Mouse (Mus musculus): ENCODE measurements at regions not wholly inside any gene's neighbourhood (a gene's known extent, or its start where the extent isn't known, plus 50 kb on each side); places are given as distances from the start of the nearest gene placed in this dataset.

DNA sequence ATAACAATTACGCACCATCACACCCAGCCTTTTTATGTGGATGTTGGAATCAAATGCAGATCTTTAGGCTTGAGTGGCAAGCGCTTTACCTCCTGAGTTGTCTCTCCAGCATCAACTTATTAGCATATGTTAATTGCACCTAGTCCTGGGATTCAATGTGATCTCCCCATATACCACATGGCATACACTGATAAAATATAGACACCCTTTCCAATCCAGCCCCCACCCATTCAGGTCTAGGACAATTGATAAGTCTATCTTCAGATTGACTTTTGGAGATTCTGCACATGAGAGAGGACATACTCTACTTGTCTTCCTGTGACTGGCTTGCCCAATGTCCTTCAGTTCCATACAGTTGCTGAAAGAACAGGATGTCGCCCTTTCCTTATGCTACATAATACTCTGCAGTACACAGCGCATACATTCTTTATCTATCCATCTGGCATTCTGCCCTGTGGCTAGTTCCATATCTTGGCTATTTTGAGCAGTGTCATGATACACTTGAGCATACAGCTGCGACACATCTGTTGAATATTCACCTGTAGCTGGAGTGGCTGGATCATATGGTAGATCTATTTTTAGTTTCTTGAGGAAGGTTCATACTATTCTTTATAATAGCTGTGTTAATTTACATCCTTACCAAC lies 120.3 kb downstream of the Gsdmc2 start:
- TF ChIP-seq POLR2A (IDR thresholded peaks at IDR 0.05; ENCODE audit: control insufficient read depth, low read depth, low read length): no peak
- no peak for TF ChIP-seq CTCF (IDR thresholded peaks at IDR 0.05; ENCODE audit: control insufficient read depth, insufficient read depth, insufficient replicate concordance, low read depth, low read length)
- H3K27ac ChIP-seq (ENCODE audit: control insufficient read depth, insufficient read depth, low read depth, low read length): no peak overlapping the region
- H3K27me3 ChIP-seq (ENCODE audit: control insufficient read depth, insufficient read depth, low read length): no peaks in the 10 kb centered on the region

DNA sequence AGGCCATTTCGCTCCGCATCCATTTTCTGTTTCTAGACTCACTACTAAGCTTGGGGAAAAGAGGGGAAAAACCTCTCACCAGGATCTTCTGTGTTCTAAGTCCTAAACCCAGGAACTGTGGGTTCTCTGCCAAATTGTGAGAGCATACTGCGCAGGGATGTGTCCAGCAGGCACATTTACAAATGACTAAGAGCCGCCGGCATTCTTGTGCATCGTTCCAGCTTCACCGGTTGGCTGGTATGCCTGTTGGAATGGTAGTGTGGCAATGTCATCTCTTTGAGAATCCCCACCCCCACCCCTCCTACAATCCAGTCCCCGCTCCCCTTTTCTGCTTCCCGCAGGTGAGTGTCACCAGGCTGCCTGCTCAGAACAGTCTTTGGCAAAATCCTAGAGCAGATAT lies 122.0 kb downstream of the Gsdmc2 start:
- Histone ChIP-seq H3K27me3 (ENCODE audit: control insufficient read depth, insufficient read depth, low read length) (no peaks in the 10 kb centered on the region), H3K4me3 (ENCODE audit: control insufficient read depth, low read depth, low read length) (no peak overlapping the region), H3K4me1 (ENCODE audit: control insufficient read depth, insufficient read depth, low read length) (peaks cover under 1% of the 10 kb centered on the region), H3K36me3 (ENCODE audit: control insufficient read depth, insufficient read depth, low read length) (no peaks in the 10 kb centered on the region), H3K27ac (ENCODE audit: control insufficient read depth, insufficient read depth, low read depth, low read length) (no peak overlapping the region)
- TF ChIP-seq CTCF (IDR thresholded peaks at IDR 0.05; ENCODE audit: control insufficient read depth, insufficient read depth, insufficient replicate concordance, low read depth, low read length) (no peak), POLR2A (IDR thresholded peaks at IDR 0.05; ENCODE audit: control insufficient read depth, low read depth, low read length) (no peak)

More for the DNA sequence above, 120.3 kb downstream of the Gsdmc2 start:
- Histone ChIP-seq H3K4me3 (ENCODE audit: control insufficient read depth, low read depth, low read length) (no peak overlapping the region), H3K4me1 (ENCODE audit: control insufficient read depth, insufficient read depth, low read length) (no peaks in the 10 kb centered on the region), H3K36me3 (ENCODE audit: control insufficient read depth, insufficient read depth, low read length) (no peaks in the 10 kb centered on the region)

DNA sequence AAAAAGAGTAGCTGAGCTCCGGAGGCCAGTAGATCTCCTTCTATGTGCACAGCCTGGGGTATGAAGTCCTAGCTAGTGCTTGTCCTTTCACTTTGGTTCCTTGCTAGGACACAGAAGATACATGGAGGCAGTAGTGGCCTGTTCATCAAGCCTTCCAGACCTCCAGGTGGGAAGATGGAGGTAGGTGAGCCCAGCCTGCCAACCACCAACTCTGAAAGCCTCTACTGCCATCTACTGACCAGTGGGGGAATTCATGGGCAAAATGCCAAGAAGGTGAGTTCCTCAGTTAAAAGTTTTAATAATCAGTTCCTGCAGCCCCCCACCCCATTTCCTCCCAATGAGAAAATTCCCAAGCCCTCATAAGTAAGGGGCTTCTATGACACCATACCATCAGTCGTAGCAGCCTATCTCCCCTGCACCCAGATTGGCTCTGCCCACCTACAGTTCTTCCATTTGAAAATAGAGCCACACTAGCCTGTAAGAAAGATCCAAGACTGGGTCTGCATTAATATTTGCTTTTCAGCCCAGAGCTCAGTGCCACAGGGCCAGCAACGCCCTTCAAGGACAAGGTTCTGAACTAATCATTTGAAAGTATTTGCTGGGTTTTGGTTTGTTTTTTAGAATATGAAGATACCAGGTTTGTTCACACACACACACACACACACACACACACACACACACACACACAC lies 123.2 kb downstream of the Gsdmc2 start:
- H3K27ac ChIP-seq (ENCODE audit: control insufficient read depth, insufficient read depth, low read depth, low read length): no peak overlapping the region
- H3K4me3 ChIP-seq (ENCODE audit: control insufficient read depth, low read depth, low read length): no peak overlapping the region
- H3K27me3 ChIP-seq (ENCODE audit: control insufficient read depth, insufficient read depth, low read length): no peaks in the 10 kb centered on the region
- peak; percentile 37; the same call in 1 of the 2 replicates for TF ChIP-seq CTCF (IDR thresholded peaks at IDR 0.05; ENCODE audit: control insufficient read depth, insufficient read depth, insufficient replicate concordance, low read depth, low read length)
- no peak for TF ChIP-seq POLR2A (IDR thresholded peaks at IDR 0.05; ENCODE audit: control insufficient read depth, low read depth, low read length)
- peaks cover 9% of the 10 kb centered on the region for H3K4me1 ChIP-seq (ENCODE audit: control insufficient read depth, insufficient read depth, low read length)
- no peaks in the 10 kb centered on the region for H3K36me3 ChIP-seq (ENCODE audit: control insufficient read depth, insufficient read depth, low read length)

GRCm38 (mm10) chr15:63717812-63718211 lies 127.2 kb downstream of the Gsdmc2 start:
- H3K27me3 ChIP-seq (ENCODE audit: control insufficient read depth, insufficient read depth, low read length): no peaks in the 10 kb centered on the region
- peak overlapping the region; percentile 92 for H3K4me3 ChIP-seq (ENCODE audit: control insufficient read depth, low read depth, low read length)
- H3K27ac ChIP-seq (ENCODE audit: control insufficient read depth, insufficient read depth, low read depth, low read length): peak overlapping the region; percentile 92
- peaks cover 9% of the 10 kb centered on the region for H3K4me1 ChIP-seq (ENCODE audit: control insufficient read depth, insufficient read depth, low read length)
- TF ChIP-seq CTCF (IDR thresholded peaks at IDR 0.05; ENCODE audit: control insufficient read depth, insufficient read depth, insufficient replicate concordance, low read depth, low read length) (no peak), POLR2A (IDR thresholded peaks at IDR 0.05; ENCODE audit: control insufficient read depth, low read depth, low read length) (no peak)
- H3K36me3 ChIP-seq (ENCODE audit: control insufficient read depth, insufficient read depth, low read length): no peaks in the 10 kb centered on the region

DNA sequence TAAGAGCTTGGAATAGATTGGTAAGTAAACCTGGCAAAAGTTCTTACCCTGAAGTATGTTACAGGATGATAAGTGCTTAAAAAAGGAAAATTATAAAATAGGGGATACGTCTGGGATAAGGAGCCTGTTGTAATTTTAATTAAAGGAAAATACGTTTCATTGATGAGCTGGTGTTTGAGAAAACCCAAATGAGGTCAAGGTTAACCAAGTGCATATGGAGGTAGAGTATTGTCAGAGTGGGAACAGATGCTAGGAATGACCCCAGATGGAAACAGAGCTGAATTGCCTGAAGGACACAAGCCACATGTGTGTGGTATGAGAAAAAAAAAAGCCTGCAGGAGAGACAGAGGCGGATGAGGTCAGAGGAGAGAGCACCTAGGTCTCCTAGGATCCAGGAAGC lies 131.3 kb downstream of the Gsdmc2 start:
- Histone ChIP-seq H3K27me3 (ENCODE audit: control insufficient read depth, insufficient read depth, low read length) (no peaks in the 10 kb centered on the region), H3K27ac (ENCODE audit: control insufficient read depth, insufficient read depth, low read depth, low read length) (no peak overlapping the region), H3K4me1 (ENCODE audit: control insufficient read depth, insufficient read depth, low read length) (peaks cover 9% of the 10 kb centered on the region), H3K36me3 (ENCODE audit: control insufficient read depth, insufficient read depth, low read length) (no peaks in the 10 kb centered on the region), H3K4me3 (ENCODE audit: control insufficient read depth, low read depth, low read length) (no peak overlapping the region)
- TF ChIP-seq CTCF (IDR thresholded peaks at IDR 0.05; ENCODE audit: control insufficient read depth, insufficient read depth, insufficient replicate concordance, low read depth, low read length): no peak
- TF ChIP-seq POLR2A (IDR thresholded peaks at IDR 0.05; ENCODE audit: control insufficient read depth, low read depth, low read length): no peak

- Histone ChIP-seq H3K27ac (ENCODE audit: control insufficient read depth, insufficient read depth, low read depth, low read length) (no peak overlapping the region), H3K4me3 (ENCODE audit: control insufficient read depth, low read depth, low read length) (no peak overlapping the region), H3K36me3 (ENCODE audit: control insufficient read depth, insufficient read depth, low read length) (no peaks in the 10 kb centered on the region), H3K4me1 (ENCODE audit: control insufficient read depth, insufficient read depth, low read length) (no peaks in the 10 kb centered on the region), H3K27me3 (ENCODE audit: control insufficient read depth, insufficient read depth, low read length) (no peaks in the 10 kb centered on the region)
- TF ChIP-seq POLR2A (IDR thresholded peaks at IDR 0.05; ENCODE audit: control insufficient read depth, low read depth, low read length) (no peak), CTCF (IDR thresholded peaks at IDR 0.05; ENCODE audit: control insufficient read depth, insufficient read depth, insufficient replicate concordance, low read depth, low read length) (no peak)
Measured at GRCm38 (mm10) chr15:63710381-63710780, 134.6 kb downstream of the Gsdmc2 start.

GRCm38 (mm10) chr15:63709270-63709933 lies 135.6 kb downstream of the Gsdmc2 start:
- no peaks in the 10 kb centered on the region for H3K27me3 ChIP-seq (ENCODE audit: control insufficient read depth, insufficient read depth, low read length)
- H3K36me3 ChIP-seq (ENCODE audit: control insufficient read depth, insufficient read depth, low read length): no peaks in the 10 kb centered on the region
- no peaks in the 10 kb centered on the region for H3K4me1 ChIP-seq (ENCODE audit: control insufficient read depth, insufficient read depth, low read length)
- no peak for TF ChIP-seq POLR2A (IDR thresholded peaks at IDR 0.05; ENCODE audit: control insufficient read depth, low read depth, low read length)
- no peak for TF ChIP-seq CTCF (IDR thresholded peaks at IDR 0.05; ENCODE audit: control insufficient read depth, insufficient read depth, insufficient replicate concordance, low read depth, low read length)
- H3K27ac ChIP-seq (ENCODE audit: control insufficient read depth, insufficient read depth, low read depth, low read length): no peak overlapping the region
- no peak overlapping the region for H3K4me3 ChIP-seq (ENCODE audit: control insufficient read depth, low read depth, low read length)

Data from testis, adult 2 months (tissue).